In genomic region chr1:95323004-95323403, GRCm38 (mm10) we compare ENCODE assay signal across 29 mouse cellular contexts. TPM values are rescaled to one million over a fixed set of nuclear protein-coding genes. Genes with fewer than 3 reads are reported as not detected.
A peak's percentile ranks its signal among the peaks of the same experiment; 100 is the strongest.
DNase-seq lines count a peak whose midpoint lies in the region; ATAC-seq and TF ChIP-seq lines count a peak whose summit lies in the region.
"Had no signal": no experiment of that assay in that cellular context is flagged by ENCODE, and none has a peak within 500 bp of the region (broad histone marks: within the 10 kb centered on the region; RNA-seq: fewer than 3 reads in every experiment).

No protein-coding gene starts in this region.

- no peak overlapping the region for H3K4me3 ChIP-seq in liver, postnatal 0 days (ENCODE audit: low read depth, low read length)
- no peak overlapping the region for H3K4me3 ChIP-seq in liver, embryonic 12.5 days
- no peak overlapping the region for H3K4me3 ChIP-seq in CH12.LX (replicated peaks in 1 of 3; ENCODE audit: low read depth in 2 of 3, low read length in 2 of 3, poor library complexity in 1 of 3)
- H3K4me3 ChIP-seq: embryonic facial prominence, embryonic 12.5 days; limb, embryonic 10.5 days; limb, embryonic 15.5 days; midbrain, embryonic 10.5 days; midbrain, embryonic 15.5 days; neural tube, embryonic 12.5 days had no signal

- 64% methylated on average over 7 of the region's 7 CpGs for WGBS in liver, postnatal 0 days (ENCODE audit: insufficient replicate concordance)
- WGBS in liver, embryonic 12.5 days (ENCODE audit: insufficient replicate concordance) = 63% methylated on average over 7 of the region's 7 CpGs

- no peak for TF ChIP-seq POLR2A in CH12.LX (IDR thresholded peaks at IDR 0.05; ENCODE audit: low read depth, low read length)

- peaks cover 2% of the 10 kb centered on the region; the same call in 1 of the 2 replicates for H3K79me2 ChIP-seq in CH12.LX (replicated peaks; ENCODE audit: control insufficient read depth, extremely low read depth, insufficient read depth, poor library complexity, severe bottlenecking)

- H3K4me1 ChIP-seq in liver, postnatal 0 days (ENCODE audit: insufficient read depth) = no peaks in the 10 kb centered on the region
- no peaks in the 10 kb centered on the region for H3K4me1 ChIP-seq in liver, embryonic 12.5 days
- H3K4me1 ChIP-seq in CH12.LX (ENCODE audit: control insufficient read depth in 1 of 2, insufficient read depth in 2 of 2) = peaks cover 4 to 6% of the 10 kb centered on the region in 2 experiments; a peak in 2 of 4 replicates
- H3K4me1 ChIP-seq: embryonic facial prominence, embryonic 12.5 days; limb, embryonic 10.5 days; limb, embryonic 15.5 days; midbrain, embryonic 10.5 days; midbrain, embryonic 15.5 days; neural tube, embryonic 12.5 days had no signal

- in situ Hi-C loops in CH12.LX (cut with MboI; ENCODE audit: low pct_ligation_motif_present, low pct_unique_long_range_greater_than_20kb, low sequenced_read_pairs) = no loop called here

- TF ChIP-seq RAD21 in CH12.LX (IDR thresholded peaks at IDR 0.05; ENCODE audit: low read depth, low read length) = no peak

- no peak for DNase-seq in liver, postnatal 0 days
- peak; percentile 3 for DNase-seq in CH12.LX (ENCODE audit: extremely low read depth)
- peak; percentile 48 for DNase-seq in splenic B cell, adult 2 months (ENCODE audit: low read depth, low spot score)
- DNase-seq in layer of hippocampus, postnatal 10 days (ENCODE audit: low spot score in 2 of 2) = no peak
- DNase-seq in yolk sac, embryonic 10.5 days (ENCODE audit: low spot score) = no peak
- DNase-seq: adrenal gland, adult 2 months; adrenal gland, postnatal 36 days; cerebellum, adult 8-10 months; cerebellum, postnatal 36 days; embryo, embryonic 11 days; gastrocnemius, postnatal 25 days; heart, postnatal 36 days; kidney, adult 9 months; kidney, postnatal 10 days; lung, postnatal 4 days; right cerebral cortex, postnatal 4 days had no signal

- no peak overlapping the region for H3K9ac ChIP-seq in liver, postnatal 0 days (replicated peaks)
- no peak overlapping the region for H3K9ac ChIP-seq in liver, embryonic 12.5 days
- no peak overlapping the region for H3K9ac ChIP-seq in CH12.LX (ENCODE audit: insufficient read depth, low read depth)
- H3K9ac ChIP-seq: embryonic facial prominence, embryonic 12.5 days; hindbrain, embryonic 14.5 days; limb, embryonic 15.5 days; midbrain, embryonic 15.5 days; neural tube, embryonic 12.5 days had no signal

- no peak for TF ChIP-seq EP300 in liver, postnatal 0 days (IDR thresholded peaks at IDR 0.05; ENCODE audit: low read depth)
- TF ChIP-seq EP300 in CH12.LX (IDR thresholded peaks at IDR 0.05; ENCODE audit: low read length) = no peak

- H3K36me3 ChIP-seq in liver, postnatal 0 days (replicated peaks; ENCODE audit: insufficient read depth, low read length) = peaks cover 13% of the 10 kb centered on the region; the same call in 1 of the 2 replicates
- peaks cover 15% of the 10 kb centered on the region for H3K36me3 ChIP-seq in liver, embryonic 12.5 days
- peaks cover 9 to 28% of the 10 kb centered on the region in 2 experiments for H3K36me3 ChIP-seq in CH12.LX (replicated peaks in 1 of 2; ENCODE audit: control insufficient read depth in 1 of 2, insufficient read depth in 1 of 2, low read length in 1 of 2)
- 0 out of 2 replicates have a peak, but pooled peaks cover 8% of the 10 kb centered on the region for H3K36me3 ChIP-seq in splenic B cell, adult 2 months (ENCODE audit: control insufficient read depth, insufficient read depth, low read length, poor library complexity, severe bottlenecking)

- dilution Hi-C loops in CH12.LX (cut with MboI; ENCODE audit: extremely low pct_ligation_motif_present, extremely low pct_unique_long_range_greater_than_20kb, low sequenced_read_pairs) = no loop called here

- H3K27me3 ChIP-seq in liver, postnatal 0 days (ENCODE audit: insufficient read depth, low read length) = no peaks in the 10 kb centered on the region
- H3K27me3 ChIP-seq in liver, embryonic 12.5 days (replicated peaks) = no peaks in the 10 kb centered on the region
- H3K27me3 ChIP-seq in CH12.LX (replicated peaks) = no peaks in the 10 kb centered on the region
- no peaks in the 10 kb centered on the region for H3K27me3 ChIP-seq in splenic B cell, adult 2 months (ENCODE audit: control insufficient read depth, insufficient read depth, low read length, poor library complexity, severe bottlenecking)
- H3K27me3 ChIP-seq: embryonic facial prominence, embryonic 12.5 days; limb, embryonic 15.5 days; midbrain, embryonic 15.5 days; neural tube, embryonic 12.5 days had no signal

- H3K4me2 ChIP-seq in liver, postnatal 0 days (ENCODE audit: low read depth, low read length) = no peak overlapping the region
- H3K4me2 ChIP-seq in liver, embryonic 12.5 days = no peak overlapping the region
- H3K4me2 ChIP-seq in CH12.LX (ENCODE audit: insufficient read depth, low read depth, poor library complexity, severe bottlenecking) = no peak overlapping the region
- H3K4me2 ChIP-seq: embryonic facial prominence, embryonic 12.5 days; heart, embryonic 11.5 days; hindbrain, embryonic 14.5 days; limb, embryonic 15.5 days; midbrain, embryonic 15.5 days; neural tube, embryonic 12.5 days had no signal

- H3K27ac ChIP-seq in liver, postnatal 0 days (ENCODE audit: low read depth) = no peak overlapping the region
- no peak overlapping the region for H3K27ac ChIP-seq in liver, embryonic 12.5 days
- no peak overlapping the region for H3K27ac ChIP-seq in CH12.LX (ENCODE audit: insufficient read depth, low read depth)
- H3K27ac ChIP-seq: embryonic facial prominence, embryonic 12.5 days; hindbrain, embryonic 14.5 days; limb, embryonic 10.5 days; limb, embryonic 15.5 days; midbrain, embryonic 10.5 days; midbrain, embryonic 15.5 days; neural tube, embryonic 12.5 days had no signal

- H3K9me3 ChIP-seq in liver, postnatal 0 days (ENCODE audit: low read length) = no peaks in the 10 kb centered on the region
- no peaks in the 10 kb centered on the region for H3K9me3 ChIP-seq in liver, embryonic 12.5 days (replicated peaks)
- no peaks in the 10 kb centered on the region for H3K9me3 ChIP-seq in CH12.LX (replicated peaks; ENCODE audit: low read length)
- H3K9me3 ChIP-seq: embryonic facial prominence, embryonic 12.5 days; limb, embryonic 10.5 days; limb, embryonic 15.5 days; midbrain, embryonic 10.5 days; midbrain, embryonic 15.5 days; neural tube, embryonic 12.5 days had no signal

- TF ChIP-seq CTCF in liver, postnatal 0 days (IDR thresholded peaks at IDR 0.05; ENCODE audit: low read depth) = no peak
- no peak for TF ChIP-seq CTCF in CH12.LX (conservative IDR thresholded peaks at IDR 0.05 in 1 of 2, IDR thresholded peaks at IDR 0.05 in 1 of 2; ENCODE audit: low read depth in 2 of 2, low read length in 2 of 2)

- ATAC-seq in liver, postnatal 0 days = peak; percentile 38; the same call in 1 of the 2 replicates
- no peak for ATAC-seq in liver, embryonic 12.5 days
- peak; percentile 60 to 62; a peak in 3 of 4 replicates for ATAC-seq in hematopoietic stem cell, adult 5-6 weeks (replicated peaks in 1 of 2; ENCODE audit: insufficient read depth in 1 of 2, low FRiP score in 2 of 2, low TSS enrichment in 1 of 2, low read depth in 1 of 2, poor library complexity in 2 of 2, severe bottlenecking in 2 of 2)
- ATAC-seq: activated CD4-positive, CD25-positive, alpha-beta regulatory T cell, adult 4 months; forebrain, embryonic 14.5 days; intestine, postnatal 0 days; midbrain, embryonic 15.5 days had no signal

TF ChIP-seq in CH12.LX, 34 proteins besides CTCF, POLR2A, EP300 and RAD21:
- no peak for TF ChIP-seq ZMIZ1 (IDR thresholded peaks at IDR 0.05; ENCODE audit: low read depth, low read length)
- TF ChIP-seq BHLHE40 (IDR thresholded peaks at IDR 0.05; ENCODE audit: low read depth, low read length) = peak; percentile 34; the same call in 1 of the 2 replicates
- TF ChIP-seq MAX (IDR thresholded peaks at IDR 0.05; ENCODE audit: low read length) = no peak

RNA-seq across cellular contexts. Expression of gene Fam174a, which starts 9.6 kb away (rescaled TPM):
- 14.5 and 16.0 TPM in 2 replicates for polyA plus RNA-seq in liver, postnatal 0 days (2015; fragmentation: Nextera tagmentation; extraction: Ambion mirVana)
- polyA plus RNA-seq in liver, embryonic 12.5 days (2016; fragmentation: Nextera tagmentation; extraction: Ambion mirVana) = 8.8 and 10.0 TPM in 2 replicates
- total RNA-seq in CH12.LX (2012; rRNA removed) (11.4 and 14.6 TPM in 2 replicates), CH12.LX (2014; rRNA removed) (21.5 and 22.3 TPM in 2 replicates)
- 10.1 TPM in 2 replicates for polyA plus RNA-seq in CH12.LX (2012; ENCODE audit: insufficient read length, low read depth)
- total RNA-seq in hematopoietic stem cell, adult 5-6 weeks (2017) = 16.0 and 19.8 TPM in 2 replicates
- 10 to 100 TPM; 30.1 to 34.5 TPM for total RNA-seq in layer of hippocampus, postnatal 10 days (2021)

Comparison
In these comparisons a context has a peak if more than half of its experiments do, and no peak if none do; other contexts are left out.
1. DNase-seq: peak in CH12.LX (single experiment) and splenic B cell, adult 2 months (single experiment); none in liver, postnatal 0 days (single experiment), layer of hippocampus, postnatal 10 days (0 of 2) and yolk sac, embryonic 10.5 days (single experiment).